Mouse (Mus musculus): ENCODE measurements around the gene Rbm3. TPM values are rescaled to one million over a fixed set of nuclear protein-coding genes. Genes with fewer than 3 reads are reported as not detected.
"Not testable (repeated sequence)": the region's sequence is repeated elsewhere in the genome, so short reads cannot be mapped to it uniquely, and the experiment has no call there.

Rbm3 gene
- polyA plus RNA-seq, 1 experiment from 2014 or later, result 335 TPM

DNA sequence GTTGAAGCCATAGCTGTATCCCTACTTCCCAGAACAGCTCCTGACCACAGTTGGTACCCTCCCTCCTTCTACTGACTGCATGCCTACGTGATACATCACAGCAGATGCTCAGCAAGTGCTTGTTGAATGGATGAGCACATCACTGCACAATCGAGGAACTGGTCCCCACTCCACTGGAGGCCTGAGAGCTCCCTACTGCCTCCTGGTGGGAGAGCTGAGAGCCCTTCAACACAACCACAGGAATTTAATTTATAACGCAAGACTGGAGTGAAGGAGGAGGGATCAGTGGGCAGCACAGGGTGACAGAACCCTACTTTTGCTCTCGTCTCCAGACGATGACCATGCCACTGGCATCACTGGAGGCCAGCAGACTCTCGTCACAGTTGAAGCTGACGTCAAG lies 20.4 kb downstream of the Rbm3 start:
- Histone ChIP-seq H3K27me3 (replicated peaks) (no peaks in the 10 kb centered on the region), H3K4me3 (no peak overlapping the region), H3K4me2 (no peak overlapping the region), H3K27ac (replicated peaks) (no peak overlapping the region), H3K36me3 (peaks cover 60% of the 10 kb centered on the region), H3K4me1 (no peaks in the 10 kb centered on the region), H3K9me3 (no peaks in the 10 kb centered on the region), H3K9ac (no peak overlapping the region)
- ATAC-seq (ENCODE audit: extremely low read depth, insufficient number of reproducible peaks, low FRiP score, low TSS enrichment), result no peak
- WGBS, result 75% methylated on average over 7 of the region's 7 CpGs

DNA sequence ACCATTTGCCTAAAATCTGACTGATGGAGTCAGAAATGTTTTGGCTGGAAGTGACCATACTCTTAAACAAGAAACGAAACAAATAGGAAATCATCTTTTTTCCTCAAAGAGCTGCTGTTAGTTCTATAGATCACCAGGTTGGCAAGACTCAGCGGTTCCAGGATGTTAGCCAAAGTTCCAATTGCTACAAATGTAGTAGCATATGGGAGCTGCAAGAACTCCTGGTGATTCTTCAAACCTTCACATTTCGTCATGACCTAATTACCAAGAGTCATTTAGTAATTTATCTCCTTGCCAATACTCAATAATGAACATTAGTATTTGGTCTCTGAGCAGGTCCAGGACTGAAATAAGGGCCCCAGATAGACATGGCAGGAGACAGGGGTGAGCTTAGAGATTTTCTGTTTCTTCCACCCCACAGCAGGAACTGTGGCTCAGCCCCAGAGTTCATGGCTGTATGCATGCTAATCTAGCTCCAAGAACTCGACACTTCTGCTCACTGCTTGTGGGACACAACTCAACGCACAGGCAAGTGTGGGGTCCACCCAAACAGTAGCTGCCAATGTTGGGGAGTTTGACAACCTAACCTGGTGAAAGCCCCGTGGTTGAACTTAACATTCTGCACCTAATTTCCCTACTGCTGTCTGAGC lies 21.7 kb downstream of the Rbm3 start:
- no peak for ATAC-seq (ENCODE audit: extremely low read depth, insufficient number of reproducible peaks, low FRiP score, low TSS enrichment)
- Histone ChIP-seq H3K4me2 (no peak overlapping the region), H3K27me3 (replicated peaks) (no peaks in the 10 kb centered on the region), H3K9me3 (no peaks in the 10 kb centered on the region), H3K36me3 (peaks cover 52% of the 10 kb centered on the region), H3K4me3 (no peak overlapping the region), H3K9ac (no peak overlapping the region), H3K4me1 (no peaks in the 10 kb centered on the region), H3K27ac (replicated peaks) (no peak overlapping the region)
- 72% methylated on average over 6 of the region's 6 CpGs for WGBS

DNA sequence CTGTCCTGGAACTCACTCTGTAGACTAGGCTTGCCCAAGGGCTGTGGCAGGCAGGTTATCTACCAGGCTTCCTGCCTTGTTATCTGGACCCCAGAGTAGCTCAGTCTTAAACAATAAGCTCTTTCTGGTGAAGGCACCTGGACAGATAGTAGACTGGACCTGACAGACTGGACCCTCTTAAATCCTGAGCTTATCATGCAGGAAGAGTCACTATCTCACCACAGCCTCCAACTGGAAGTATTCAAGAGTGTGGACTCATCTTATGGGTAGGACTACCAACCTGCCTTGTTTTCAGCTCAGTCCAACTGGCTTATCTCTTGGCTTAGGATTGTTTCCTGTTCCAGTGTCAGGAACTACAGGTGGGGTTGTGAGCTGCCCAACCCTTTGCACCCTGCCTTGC lies 28.4 kb downstream of the Rbm3 start:
- H3K4me3 ChIP-seq, result no peak overlapping the region
- no peaks in the 10 kb centered on the region for H3K4me1 ChIP-seq
- 0 out of 2 replicates have a peak, but pooled peaks cover 5% of the 10 kb centered on the region for H3K36me3 ChIP-seq
- H3K27me3 ChIP-seq (replicated peaks), result no peaks in the 10 kb centered on the region
- H3K4me2 ChIP-seq, result no peak overlapping the region
- H3K9me3 ChIP-seq, result no peaks in the 10 kb centered on the region
- no peak for ATAC-seq (ENCODE audit: extremely low read depth, insufficient number of reproducible peaks, low FRiP score, low TSS enrichment)
- H3K9ac ChIP-seq, result no peak overlapping the region
- no peak overlapping the region for H3K27ac ChIP-seq (replicated peaks)

DNA sequence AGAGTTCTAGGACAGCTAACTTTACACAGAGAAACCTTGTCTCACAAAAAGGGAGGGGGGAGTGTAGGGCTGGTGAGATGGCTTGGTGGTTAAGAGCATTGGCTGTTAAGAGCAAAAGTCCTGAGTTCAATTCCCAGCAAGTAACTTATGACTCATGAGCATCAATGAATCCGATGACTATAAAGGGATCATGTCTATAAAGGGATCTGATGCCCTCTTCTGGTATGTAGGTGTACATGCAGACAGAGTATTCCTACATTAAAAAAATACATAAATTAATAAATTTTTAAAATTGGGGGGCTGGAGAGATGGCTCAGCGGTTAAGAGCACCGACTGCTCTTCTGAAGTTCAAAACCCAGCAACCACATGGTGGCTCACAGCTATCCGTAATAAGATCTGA lies 30.4 kb downstream of the Rbm3 start:
- Histone ChIP-seq H3K4me1 (no peaks in the 10 kb centered on the region), H3K9me3 (no peaks in the 10 kb centered on the region)
- 64% methylated on average over 4 of the region's 4 CpGs for WGBS

DNA sequence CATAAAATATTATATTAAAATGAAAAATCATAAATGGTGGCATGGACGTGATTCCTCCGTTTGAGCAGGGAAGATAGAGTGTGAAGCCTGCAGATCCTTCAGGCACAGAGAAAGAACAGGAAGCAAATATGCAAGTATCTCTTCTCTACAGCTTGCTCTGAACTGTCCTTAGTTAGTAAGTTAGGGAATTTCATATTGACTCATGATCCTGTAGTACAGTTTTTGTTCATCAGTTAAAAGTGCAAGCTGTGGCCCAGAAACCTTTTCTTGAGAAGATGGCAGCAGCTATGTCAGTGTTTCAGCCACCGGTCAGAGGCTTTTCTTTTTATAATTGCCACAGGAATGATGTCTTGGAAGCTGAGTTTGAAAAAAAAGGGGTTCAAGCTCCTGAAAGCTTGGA lies 40.7 kb downstream of the Rbm3 start:
- Histone ChIP-seq H3K4me3 (no peak overlapping the region), H3K36me3 (no peaks in the 10 kb centered on the region), H3K9ac (no peak overlapping the region), H3K27me3 (replicated peaks) (no peaks in the 10 kb centered on the region), H3K27ac (replicated peaks) (no peak overlapping the region), H3K4me2 (no peak overlapping the region), H3K4me1 (no peaks in the 10 kb centered on the region), H3K9me3 (no peaks in the 10 kb centered on the region)
- no peak for ATAC-seq (ENCODE audit: extremely low read depth, insufficient number of reproducible peaks, low FRiP score, low TSS enrichment)
- WGBS, result 85% methylated on average over 3 of the region's 3 CpGs

More for the DNA sequence above, 30.4 kb downstream of the Rbm3 start:
- Histone ChIP-seq H3K4me3 (no peak overlapping the region), H3K36me3 (0 out of 2 replicates have a peak, but pooled peaks cover 5% of the 10 kb centered on the region), H3K4me2 (no peak overlapping the region), H3K27me3 (replicated peaks) (no peaks in the 10 kb centered on the region), H3K27ac (replicated peaks) (no peak overlapping the region), H3K9ac (no peak overlapping the region)
- no peak for ATAC-seq (ENCODE audit: extremely low read depth, insufficient number of reproducible peaks, low FRiP score, low TSS enrichment)

DNA sequence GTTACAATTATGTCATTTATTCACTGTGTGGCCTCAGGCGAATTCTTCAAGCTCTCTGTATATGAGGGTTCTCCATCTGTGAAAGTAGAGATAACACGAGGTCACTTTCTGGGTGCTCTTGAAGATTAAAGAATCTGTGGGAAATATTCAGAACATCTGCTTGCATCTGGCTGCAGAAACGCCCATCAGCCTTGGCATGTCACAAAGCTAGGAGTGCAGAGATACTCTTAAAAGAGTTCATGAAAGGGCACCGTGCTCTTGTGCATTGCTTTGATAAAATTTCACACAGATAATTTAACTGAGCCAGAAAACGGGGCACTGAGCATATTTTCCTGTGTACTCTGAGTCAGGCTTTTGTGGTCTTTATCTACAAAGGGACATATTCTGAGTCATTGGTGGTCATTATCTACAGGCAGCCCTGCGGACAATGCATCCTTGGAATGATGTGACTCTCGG lies 43.4 kb downstream of the Rbm3 start:
- H3K27me3 ChIP-seq (replicated peaks), result no peaks in the 10 kb centered on the region
- H3K4me2 ChIP-seq, result no peak overlapping the region
- 32% methylated on average over 7 of the region's 7 CpGs for WGBS
- H3K9ac ChIP-seq, result no peak overlapping the region
- no peaks in the 10 kb centered on the region for H3K9me3 ChIP-seq
- H3K4me1 ChIP-seq, result no peaks in the 10 kb centered on the region
- no peak overlapping the region for H3K27ac ChIP-seq (replicated peaks)
- H3K4me3 ChIP-seq, result no peak overlapping the region
- H3K36me3 ChIP-seq, result no peaks in the 10 kb centered on the region
- ATAC-seq (ENCODE audit: extremely low read depth, insufficient number of reproducible peaks, low FRiP score, low TSS enrichment), result no peak

DNA sequence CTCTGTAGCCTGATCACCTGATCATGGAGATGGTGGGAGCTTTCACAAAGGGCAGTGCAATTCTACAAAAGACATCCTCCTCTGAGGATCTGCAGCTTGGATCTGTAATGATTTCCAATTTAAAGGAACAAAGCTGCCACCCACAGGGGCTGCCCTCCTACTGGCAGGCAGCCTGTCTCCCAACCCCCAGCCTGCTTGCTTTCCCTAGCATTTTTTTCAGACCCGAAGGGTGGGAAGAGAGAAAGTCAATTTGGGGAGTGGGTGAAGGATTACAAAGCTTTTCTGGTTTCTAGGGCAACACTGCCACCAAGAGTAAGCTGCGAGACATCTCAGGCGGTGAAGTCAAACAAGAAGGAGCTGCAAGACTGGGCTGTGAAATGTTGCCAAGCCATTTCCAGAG lies 44.7 kb downstream of the Rbm3 start:
- peak overlapping the region; percentile 37 for H3K9ac ChIP-seq
- H3K4me3 ChIP-seq, result no peak overlapping the region
- H3K27ac ChIP-seq (replicated peaks), result no peak overlapping the region
- no peaks in the 10 kb centered on the region for H3K4me1 ChIP-seq
- no peak overlapping the region; the same call in 1 of the 2 replicates for H3K4me2 ChIP-seq
- no peaks in the 10 kb centered on the region for H3K9me3 ChIP-seq
- no peak for ATAC-seq (ENCODE audit: extremely low read depth, insufficient number of reproducible peaks, low FRiP score, low TSS enrichment)
- no peaks in the 10 kb centered on the region for H3K36me3 ChIP-seq
- no peaks in the 10 kb centered on the region for H3K27me3 ChIP-seq (replicated peaks)
- 19% methylated on average over 3 of the region's 3 CpGs for WGBS

DNA sequence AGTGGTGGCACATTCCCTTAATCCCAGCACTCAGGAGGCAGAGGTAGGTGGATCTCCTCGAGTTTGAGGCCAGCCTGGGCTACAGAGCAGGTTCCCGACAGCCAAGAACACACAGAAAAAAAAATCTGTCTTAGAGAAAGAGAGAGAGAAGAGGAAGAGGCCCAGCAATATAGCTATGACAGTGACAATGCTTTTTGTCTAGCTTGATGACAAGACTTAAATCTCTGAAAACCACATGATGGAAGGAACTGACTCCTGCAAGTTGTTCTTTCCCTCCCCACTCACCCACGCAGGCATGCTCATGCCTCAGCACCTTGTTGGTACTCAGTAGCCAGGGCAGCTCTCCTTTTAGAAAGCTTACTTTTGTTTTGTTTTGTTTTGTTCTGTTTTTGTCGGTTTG lies 46.2 kb downstream of the Rbm3 start:
- no peak for ATAC-seq (ENCODE audit: extremely low read depth, insufficient number of reproducible peaks, low FRiP score, low TSS enrichment)
- 60% methylated on average over 4 of the region's 4 CpGs for WGBS

DNA sequence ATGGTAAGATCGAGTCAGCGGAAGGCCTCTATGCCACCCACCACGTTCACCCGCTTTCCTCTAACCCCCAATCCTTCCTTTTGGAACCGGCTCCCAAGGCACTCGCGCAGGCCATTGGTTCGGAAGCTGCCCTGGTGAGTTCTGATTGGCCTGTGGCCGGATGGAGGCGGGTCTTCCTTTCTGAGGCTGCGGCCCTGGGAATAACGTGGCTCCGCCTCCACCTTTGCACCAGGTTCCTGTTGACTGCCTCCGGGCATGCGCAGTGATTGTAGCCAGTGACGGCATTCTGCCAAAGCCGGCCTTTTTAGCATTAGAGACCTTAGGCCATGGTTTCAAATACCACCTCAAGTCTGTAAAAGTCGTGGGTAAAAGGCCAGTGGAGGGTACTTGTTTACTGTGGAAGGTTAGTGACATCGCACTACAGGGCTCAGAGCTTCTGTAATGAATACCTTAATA lies 48.9 kb downstream of the Rbm3 start:
- ATAC-seq (ENCODE audit: extremely low read depth, insufficient number of reproducible peaks, low FRiP score, low TSS enrichment), result peak; percentile 94
- Histone ChIP-seq H3K36me3 (no peaks in the 10 kb centered on the region), H3K9me3 (no peaks in the 10 kb centered on the region), H3K4me1 (0 out of 2 replicates have a peak, but pooled peaks cover 3% of the 10 kb centered on the region), H3K9ac (peak overlapping the region; percentile 59; the same call in 1 of the 2 replicates), H3K27me3 (replicated peaks) (no peaks in the 10 kb centered on the region), H3K4me3 (peak overlapping the region; percentile 42), H3K4me2 (peak overlapping the region; percentile 64), H3K27ac (replicated peaks) (peak overlapping the region; percentile 48)
- WGBS, result 13% methylated on average over 19 of the region's 19 CpGs

More for the DNA sequence above, 46.2 kb downstream of the Rbm3 start:
- Histone ChIP-seq H3K27ac (replicated peaks) (no peak overlapping the region), H3K27me3 (replicated peaks) (no peaks in the 10 kb centered on the region), H3K9ac (no peak overlapping the region), H3K4me3 (no peak overlapping the region), H3K4me1 (0 out of 2 replicates have a peak, but pooled peaks cover 3% of the 10 kb centered on the region), H3K9me3 (no peaks in the 10 kb centered on the region), H3K36me3 (no peaks in the 10 kb centered on the region), H3K4me2 (no peak overlapping the region)

DNA sequence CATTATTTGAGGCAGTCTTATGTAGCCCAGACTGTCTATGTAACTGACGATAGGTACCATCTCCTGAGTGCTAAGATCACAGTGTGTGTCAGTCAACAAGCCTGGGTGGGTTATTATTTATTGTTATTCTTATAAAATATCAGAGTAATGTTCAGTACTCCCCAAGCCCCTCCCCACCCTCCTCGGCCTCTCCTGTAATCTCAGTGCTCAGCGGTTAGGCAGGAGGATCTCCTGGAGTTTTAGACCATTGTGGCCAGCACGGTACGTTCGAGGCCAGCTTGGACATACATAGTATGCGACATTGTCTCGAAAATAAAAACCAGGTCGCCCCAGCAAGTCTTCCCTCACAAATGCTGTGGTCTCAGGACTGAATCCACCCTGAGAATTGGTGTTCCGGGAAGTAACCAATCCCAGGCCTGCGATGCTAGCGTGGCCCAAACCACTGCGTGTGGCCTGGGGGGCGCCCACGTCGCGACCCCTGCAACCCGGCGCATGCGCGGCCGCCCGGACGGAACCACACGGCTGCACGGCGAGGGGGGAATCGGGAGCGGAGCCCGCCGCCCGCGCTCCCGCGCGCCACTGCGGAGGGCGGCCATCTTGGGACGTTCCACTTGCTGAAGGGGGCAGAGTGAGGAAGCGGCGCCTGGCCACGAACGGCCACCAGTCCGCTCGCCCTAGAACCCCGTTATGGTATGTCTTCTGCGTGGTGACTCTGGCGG lies 49.5 kb downstream of the Rbm3 start:
- Histone ChIP-seq H3K9ac (peak overlapping the region; percentile 71; the same call in 1 of the 2 replicates), H3K4me2 (peak overlapping the region; percentile 64), H3K4me3 (peak overlapping the region; percentile 42)
- H3K27ac ChIP-seq (replicated peaks); H3K36me3 ChIP-seq; H3K9me3 ChIP-seq; H3K4me1 ChIP-seq; H3K27me3 ChIP-seq (replicated peaks): not testable (repeated sequence)
- ATAC-seq (ENCODE audit: extremely low read depth, insufficient number of reproducible peaks, low FRiP score, low TSS enrichment), result peak; percentile 91
- 14% methylated on average over 5 of the region's 48 CpGs for WGBS

DNA sequence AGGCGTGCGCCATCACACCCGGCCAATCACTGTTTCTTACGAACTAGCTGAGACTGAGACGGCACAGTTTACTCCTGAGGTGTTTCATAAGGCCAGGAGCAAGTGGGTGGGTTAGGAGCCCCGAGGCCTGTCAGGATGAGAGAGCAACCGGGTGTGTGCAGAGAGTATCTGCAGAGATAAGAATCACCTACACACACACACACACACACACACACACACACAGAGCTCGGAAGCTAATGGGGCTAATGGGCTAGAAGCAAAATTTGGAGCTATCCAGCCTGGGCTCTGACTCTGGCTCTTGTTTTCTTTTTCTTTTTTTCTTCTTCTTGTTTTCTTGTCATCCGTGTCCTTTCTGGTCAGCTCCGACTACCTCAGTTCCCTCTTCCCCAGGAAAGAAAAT lies 50.1 kb downstream of the Rbm3 start:
- no peaks in the 10 kb centered on the region for H3K36me3 ChIP-seq
- WGBS, result 72% methylated on average over 10 of the region's 10 CpGs
- no peaks in the 10 kb centered on the region for H3K27me3 ChIP-seq (replicated peaks)
- 0 out of 2 replicates have a peak overlapping the region, but pooled peaks have one; percentile 71 for H3K9ac ChIP-seq
- ATAC-seq (ENCODE audit: extremely low read depth, insufficient number of reproducible peaks, low FRiP score, low TSS enrichment), result no peak
- H3K4me3 ChIP-seq, result peak overlapping the region; percentile 40
- H3K4me1 ChIP-seq, result 0 out of 2 replicates have a peak, but pooled peaks cover 3% of the 10 kb centered on the region
- no peak overlapping the region for H3K27ac ChIP-seq (replicated peaks)
- no peaks in the 10 kb centered on the region for H3K9me3 ChIP-seq
- peak overlapping the region; percentile 64 for H3K4me2 ChIP-seq

Data from heart, embryonic 13.5 days (tissue).